Mouse (Mus musculus) frontal cortex, adult (tissue): Measurements from ENCODE around the gene Ankrd22.

Experiments used
- ATAC-seq: cut with Nextera tagmentation; 2 replicates; pipeline ENCODE4 v1.9.2; 2017; ENCODE audit warnings: mild to moderate bottlenecking, moderate library complexity, mixed read lengths; ENCODE audit not compliant: low TSS enrichment

The Ankrd22 gene

DNA sequence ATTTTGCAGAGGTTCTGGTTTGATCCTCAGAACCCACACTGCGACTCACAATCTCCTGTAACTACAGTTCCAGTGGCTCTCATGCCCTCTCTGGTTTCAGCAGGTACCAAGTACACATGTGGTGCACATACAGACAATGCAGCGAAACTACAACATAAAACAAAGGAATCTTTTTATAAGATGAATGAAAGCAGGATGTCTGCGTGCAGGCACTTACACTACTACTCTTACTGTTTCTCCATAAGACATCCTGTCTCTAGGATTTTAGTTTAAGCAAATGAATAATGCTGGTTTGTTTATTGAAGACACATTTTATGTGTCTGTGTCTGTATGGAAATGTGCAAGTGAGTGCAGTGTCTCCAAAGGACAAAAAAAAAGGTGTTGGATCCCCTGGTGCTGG, 15.4 kb upstream of the Ankrd22 start:
- no peak for ATAC-seq

- ATAC-seq, result no peak
Observed at GRCm38 (mm10) chr19:34180316-34180715, 14.5 kb upstream of the Ankrd22 start.

- no peak for ATAC-seq
Observed at GRCm38 (mm10) chr19:34179136-34179535, 13.3 kb upstream of the Ankrd22 start.

DNA sequence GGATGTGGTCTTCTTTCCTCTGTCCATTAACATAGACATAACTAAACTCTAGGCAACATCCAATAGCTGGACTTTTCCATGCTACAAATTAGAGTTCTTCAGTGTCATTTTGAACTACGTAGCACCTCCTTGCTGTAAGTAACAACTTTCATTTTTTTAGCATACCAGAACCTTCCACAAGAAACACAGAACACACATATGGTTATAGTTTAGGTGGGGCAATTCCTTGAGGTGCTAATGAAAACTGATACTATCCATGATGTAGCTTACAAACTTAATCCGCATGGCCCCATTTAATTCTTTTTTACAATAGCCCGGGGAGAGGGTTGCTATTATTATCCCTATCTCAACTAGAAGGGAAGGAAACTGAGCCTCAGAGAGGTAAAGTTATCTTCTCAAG, 8.2 kb upstream of the Ankrd22 start:
- no peak for ATAC-seq

GRCm38 (mm10) chr19:34171167-34171566, 5.3 kb upstream of the Ankrd22 start:
- no peak for ATAC-seq

- ATAC-seq, result no peak
Observed at GRCm38 (mm10) chr19:34169121-34169520, 3.3 kb upstream of the Ankrd22 start.

DNA sequence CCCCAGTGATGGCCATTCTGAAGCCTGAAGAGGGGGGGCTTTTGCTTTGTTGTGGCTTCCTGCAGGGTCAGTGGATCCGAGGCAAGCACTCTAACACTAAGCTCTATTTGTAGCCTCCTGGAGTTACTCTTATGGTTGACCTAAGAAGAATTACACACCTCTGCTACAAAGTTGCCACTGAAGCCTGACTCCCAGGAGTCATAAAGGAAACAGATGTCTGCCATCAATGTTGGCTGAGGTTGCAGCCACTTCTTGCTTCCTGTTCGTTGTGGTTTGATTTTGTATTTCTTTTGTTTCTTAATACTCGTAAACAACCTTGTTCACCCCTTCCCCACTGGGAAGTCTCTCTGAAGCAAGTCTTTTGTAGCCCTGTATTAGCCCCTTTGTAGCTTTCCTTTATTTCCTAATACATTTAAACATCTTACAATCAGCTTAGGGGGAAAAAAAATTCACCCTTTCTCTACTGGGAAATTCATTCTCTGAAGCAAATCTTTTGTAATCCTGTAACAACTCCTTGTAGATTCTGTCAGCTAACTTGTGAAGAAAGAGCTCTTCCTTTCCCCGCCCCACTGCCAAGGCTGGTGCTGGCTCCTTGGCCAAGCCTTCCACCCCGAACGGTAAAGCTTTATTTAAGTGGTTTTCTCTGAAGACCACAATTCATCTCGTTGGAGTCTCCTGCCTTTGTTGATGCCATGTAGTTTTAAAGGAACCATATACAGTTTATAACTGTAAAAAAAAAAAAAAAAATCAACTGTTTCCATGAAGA, 2.2 kb upstream of the Ankrd22 start:
- no peak for ATAC-seq

DNA sequence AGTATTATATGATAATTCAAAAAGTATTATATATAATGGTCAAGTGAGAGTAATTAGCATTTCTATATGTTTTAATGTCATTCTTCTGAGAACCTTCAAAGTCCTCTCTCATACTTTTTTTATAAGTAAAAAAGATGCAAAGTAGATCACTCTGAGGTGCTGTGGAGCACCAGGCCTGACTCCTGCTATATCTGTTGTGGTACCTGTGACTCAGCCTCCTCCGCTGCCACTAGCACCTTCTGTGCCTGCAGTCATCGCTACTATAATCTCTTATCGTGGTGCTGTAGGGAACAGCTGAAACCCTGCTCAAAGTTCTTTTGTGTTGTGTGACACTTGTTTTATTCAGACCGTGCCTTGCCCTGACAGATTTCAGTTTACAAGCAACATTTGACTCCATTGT, 533 bp upstream of the Ankrd22 start:
- ATAC-seq, result no peak

DNA sequence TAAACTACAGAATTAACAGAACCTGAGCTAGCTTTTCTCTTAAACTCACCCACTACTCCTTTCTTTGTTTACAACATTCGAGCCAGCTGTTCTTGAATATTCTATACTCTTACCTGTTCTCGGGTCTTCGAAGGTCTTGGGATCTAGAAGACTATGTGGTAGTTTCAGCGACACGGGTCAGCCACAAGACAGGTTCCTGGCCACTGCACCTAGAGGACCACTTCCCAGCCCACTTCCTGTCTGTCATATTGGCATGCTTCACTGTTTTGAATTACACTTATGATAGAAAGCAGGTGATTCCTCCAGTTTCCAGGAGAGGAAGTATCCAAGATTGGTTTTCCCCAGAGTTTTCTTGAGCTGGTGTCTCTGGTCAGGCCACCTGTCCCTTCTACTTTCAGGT, 3.2 kb downstream of the Ankrd22 start:
- ATAC-seq, result no peak

DNA sequence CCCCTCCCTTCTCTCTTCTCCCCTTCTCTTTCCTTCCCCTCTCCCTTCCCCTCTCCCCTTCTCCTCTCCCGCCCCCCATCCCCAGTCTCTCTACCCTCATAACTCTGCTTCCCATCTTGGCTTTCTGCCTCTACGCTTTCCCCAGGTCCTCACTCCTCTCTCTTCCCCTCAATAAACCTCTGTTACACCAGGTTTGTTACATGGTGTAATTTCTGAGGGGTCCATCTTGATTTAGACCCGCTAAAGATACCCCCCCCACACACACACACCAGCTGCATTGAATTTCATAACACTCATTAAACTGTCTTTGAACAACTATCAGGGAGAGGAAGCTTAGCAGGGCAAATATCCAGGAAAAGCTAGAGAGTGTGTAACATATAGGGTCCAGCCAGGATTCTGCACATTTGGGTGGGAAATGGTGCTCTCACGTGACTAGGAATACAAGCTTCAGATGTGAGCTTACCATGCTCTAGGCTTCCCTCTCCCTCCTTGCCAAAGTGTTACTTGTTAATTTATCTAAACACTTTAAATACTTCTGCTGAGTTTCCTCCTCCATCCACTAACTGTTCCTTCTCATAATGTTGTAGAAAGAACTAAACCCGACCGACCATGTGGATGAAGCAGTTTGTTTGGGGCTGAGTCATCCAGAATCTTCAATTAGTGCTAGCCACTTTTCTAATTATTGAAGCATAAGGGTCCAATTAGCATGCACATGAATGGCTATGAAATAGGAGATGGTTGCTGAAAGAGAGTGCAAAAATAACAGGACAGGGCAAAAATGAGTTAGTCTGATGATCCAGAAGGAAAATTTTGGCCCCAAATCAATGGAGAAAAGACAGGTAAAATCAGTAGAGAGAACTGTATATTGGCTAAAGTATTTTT, 12.3 kb downstream of the Ankrd22 start:
- ATAC-seq, result no peak

- ATAC-seq, result peak; percentile 72; the same call in 1 of the 2 replicates
Observed at GRCm38 (mm10) chr19:34151909-34152308, 13.9 kb downstream of the Ankrd22 start.

DNA sequence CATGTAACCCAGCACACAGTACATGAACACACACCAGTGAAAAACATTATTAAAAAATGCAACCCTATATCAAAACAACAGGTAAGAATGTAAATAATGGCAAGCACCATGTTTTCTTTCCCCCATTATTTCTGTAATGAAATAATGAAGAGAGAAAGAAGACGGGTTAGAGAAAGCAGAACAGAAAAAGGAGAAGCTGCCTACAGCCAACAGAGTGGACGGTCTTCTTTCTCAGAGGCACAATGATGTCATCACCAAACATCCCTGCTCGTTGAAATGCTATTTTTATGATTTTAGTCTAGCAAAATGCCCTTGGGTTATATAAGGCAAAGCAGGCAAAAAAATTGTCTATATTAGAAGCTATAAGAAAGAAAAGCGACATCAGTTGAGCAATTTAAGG, 17.4 kb downstream of the Ankrd22 start:
- ATAC-seq, result no peak

GRCm38 (mm10) chr19:34139431-34140046, 26.3 kb downstream of the Ankrd22 start:
- no peak for ATAC-seq

DNA sequence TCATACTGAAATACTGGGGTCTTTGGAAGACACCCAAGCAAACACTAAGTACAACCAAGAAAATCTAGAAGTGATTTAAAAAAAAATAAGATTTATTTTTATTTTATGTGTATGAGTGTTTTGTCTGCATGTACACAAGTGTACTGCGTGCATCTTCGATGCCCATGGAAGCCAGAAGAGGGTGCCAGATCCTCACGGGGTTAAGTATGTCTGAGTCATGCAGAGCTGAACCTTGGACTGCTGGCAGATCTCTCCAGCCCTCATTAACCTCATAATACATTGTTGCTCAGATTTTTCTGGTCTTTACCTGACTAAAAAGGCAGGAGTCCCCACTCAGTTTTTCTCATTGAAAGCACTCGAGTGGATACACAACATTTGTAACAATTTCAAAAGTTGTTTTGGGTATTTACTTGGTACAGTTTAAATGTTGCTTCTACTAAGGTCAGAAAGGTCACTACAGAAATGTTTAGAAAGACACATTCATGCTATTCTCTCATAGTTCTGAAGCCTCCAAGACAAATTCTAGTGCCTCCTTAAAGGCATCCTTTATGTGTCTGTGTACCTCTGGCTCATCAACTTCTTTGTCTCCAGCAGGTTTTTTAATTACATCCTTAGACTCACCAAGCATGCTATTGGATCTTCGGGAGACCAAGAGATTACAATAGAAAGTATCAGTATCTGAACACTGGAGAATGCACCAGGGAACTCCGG, 27.0 kb downstream of the Ankrd22 start:
- no peak for ATAC-seq

DNA sequence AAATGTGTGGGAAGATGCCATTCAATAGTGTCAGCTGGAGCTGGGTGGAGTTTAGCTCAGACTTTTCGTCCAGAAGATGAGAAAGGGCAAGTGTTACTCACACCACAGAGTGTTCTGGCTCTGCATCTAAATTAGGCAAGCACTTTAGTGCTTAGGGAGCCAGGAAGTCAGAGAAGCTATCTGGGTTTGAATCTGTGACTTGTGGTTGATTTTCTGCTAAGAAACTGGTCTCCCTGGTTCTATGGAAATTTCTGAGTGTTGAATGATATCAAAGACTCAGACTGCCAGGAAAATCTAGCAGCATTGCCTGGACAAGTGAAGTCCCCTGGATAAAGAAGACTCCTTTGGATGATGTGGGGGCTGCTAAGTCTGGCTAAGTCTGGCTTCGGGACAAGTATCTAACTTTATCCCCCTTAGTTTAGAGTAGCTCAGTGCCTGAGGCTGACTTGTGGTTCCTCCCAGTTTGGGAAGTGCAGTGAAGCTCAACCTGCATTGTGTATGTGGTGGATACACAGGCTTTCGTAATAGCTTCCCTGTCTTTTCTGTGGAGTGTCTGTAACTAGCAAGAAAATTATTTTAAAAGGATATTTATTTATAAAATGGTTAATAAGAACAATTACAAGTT, 45.6 kb downstream of the Ankrd22 start:
- no peak for ATAC-seq

DNA sequence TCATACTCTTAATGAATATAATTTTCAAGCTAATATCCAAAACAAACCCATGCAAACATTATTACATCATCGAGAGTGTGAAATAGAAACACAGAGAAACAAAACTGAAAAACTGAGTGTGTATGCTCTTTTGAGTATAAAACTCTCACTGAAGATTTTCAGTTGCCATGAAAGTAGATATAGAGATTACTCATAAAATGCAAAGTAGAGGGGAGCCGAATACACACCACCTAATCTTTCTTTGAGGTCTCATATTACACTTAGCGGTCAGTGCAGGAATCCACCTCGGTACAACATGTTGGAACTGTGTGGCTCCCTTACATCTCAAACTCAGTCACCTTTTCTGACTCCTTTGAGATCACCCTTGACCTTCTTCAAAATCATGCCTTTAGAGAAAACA, 46.2 kb downstream of the Ankrd22 start:
- no peak for ATAC-seq

- no peak for ATAC-seq
Observed at GRCm38 (mm10) chr19:34119102-34119501, 46.8 kb downstream of the Ankrd22 start.

GRCm38 (mm10) chr19:34104841-34105240, 61.0 kb downstream of the Ankrd22 start:
- ATAC-seq, result no peak

- no peak for ATAC-seq
Observed at GRCm38 (mm10) chr19:34101888-34102287, 64.0 kb downstream of the Ankrd22 start.

DNA sequence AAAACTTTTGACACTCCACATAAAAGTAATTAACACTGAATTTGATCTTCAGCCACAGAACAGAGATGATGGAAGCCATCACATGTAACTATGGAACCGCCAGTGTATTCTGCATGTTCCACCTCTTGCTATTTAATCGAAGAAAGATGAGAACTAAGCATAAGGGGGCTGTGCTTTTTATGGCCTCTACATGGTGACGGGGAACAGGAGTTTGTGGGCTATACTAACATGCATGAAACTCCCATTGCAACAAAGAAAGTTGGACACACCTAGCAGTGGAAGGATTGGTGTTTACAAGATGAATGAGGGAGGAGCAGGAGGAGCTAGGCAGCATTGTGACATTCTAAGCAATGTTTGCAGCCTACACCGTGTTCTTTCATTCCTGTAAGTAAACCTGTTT, 65.2 kb downstream of the Ankrd22 start, which contains the start of gene Lipm:
Gene Lipm (plus strand): TSS at position 301 of the 400 bp plus-strand sequence.
- no peak for ATAC-seq

DNA sequence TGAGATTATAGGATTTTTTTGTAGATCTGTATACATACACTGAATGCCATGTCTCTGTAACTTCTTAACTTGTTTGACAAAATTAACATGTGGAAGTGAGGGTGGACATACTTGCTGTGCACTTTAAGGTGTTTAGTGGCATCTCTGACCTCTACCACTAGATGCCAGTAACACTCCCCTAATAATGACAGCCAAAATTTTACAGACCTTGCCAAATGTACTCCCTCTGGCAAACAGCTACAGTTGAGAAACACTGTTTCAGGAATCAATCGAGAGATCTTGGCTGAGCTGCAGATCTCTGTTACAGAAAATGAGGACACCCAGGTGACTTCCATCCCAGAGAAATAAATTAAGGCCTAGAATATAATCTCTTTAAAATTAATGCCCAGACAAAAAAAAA, 69.6 kb downstream of the Ankrd22 start:
- no peak for ATAC-seq
